Mouse (Mus musculus) megakaryocyte, embryonic 14.5 days (primary cell): ENCODE measurements around the gene Ifi206.

Experiments
- FLI1 ChIP-seq: IDR thresholded peaks from 2 replicates; pipeline ENCODE4 v1.6.1; 2012; ENCODE audit warnings: low read length, inconsistent platforms, mixed read lengths
- GATA1 ChIP-seq: IDR thresholded peaks from 3 replicates; pipeline ENCODE4 v1.6.1; 2012; ENCODE audit warnings: mixed read lengths, low read length, inconsistent platforms, borderline replicate concordance

DNA sequence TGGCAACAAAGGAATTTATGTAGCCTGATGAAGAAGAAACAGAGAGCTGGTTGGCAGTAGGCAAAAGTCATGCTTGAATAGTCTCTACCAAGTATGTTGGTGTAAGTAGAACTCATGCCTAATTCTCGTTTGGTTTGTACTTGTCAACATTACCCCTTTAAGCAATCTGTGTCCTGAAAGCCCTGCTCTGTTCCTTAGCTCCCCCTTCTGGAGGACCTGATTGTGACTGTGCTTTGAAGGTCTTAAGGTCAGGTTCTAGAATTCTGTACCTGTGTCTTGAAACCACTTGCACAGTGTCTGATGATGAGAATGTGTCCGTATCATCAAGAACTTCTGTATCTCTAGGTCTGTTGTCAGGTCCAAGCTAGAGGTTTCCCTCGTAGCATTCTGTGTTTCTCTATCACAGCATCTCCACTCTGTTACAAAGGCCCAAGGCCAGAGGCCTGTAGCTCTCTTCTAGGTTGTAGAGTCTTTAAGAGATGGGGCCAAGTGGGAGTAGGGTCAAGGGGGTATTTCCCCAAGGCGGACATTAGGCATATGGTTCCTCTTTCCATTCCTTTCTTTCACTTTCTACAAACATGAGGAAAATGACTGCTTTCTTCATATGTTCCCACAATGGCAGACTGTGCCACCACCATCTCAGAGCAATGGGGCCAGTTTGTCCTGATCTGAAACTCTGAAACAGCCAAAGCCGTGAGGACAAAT, 60.7 kb downstream of the Ifi206 start:
- TF ChIP-seq GATA1 (no peak), FLI1 (no peak)
